16 mouse cellular contexts compared by ENCODE assay signal in the genomic region with DNA sequence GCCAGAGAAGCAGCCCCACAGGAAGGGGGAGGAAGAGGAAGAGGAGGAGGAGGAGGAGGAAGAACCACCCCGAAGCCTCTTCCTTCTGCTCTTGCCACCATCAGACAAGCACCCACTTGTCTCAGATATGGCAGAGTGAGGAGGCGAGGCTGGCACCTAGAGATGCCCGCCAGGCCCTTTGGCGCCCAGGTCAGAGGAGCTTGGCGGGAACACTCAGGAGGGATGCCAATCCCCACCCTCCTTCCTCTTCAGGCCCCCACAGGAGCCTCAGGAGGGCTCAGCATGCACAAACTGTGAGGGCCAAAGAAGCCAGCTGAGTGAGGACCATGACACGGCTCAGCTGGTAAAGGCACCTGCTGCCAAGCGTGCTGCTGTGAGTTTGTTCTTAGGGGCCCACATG. TPM values are rescaled to one million over a fixed set of nuclear protein-coding genes. Genes with fewer than 3 reads are reported as not detected.
"Had no signal": no experiment of that assay in that cellular context is flagged by ENCODE, and none has a peak within 500 bp of the region (broad histone marks: within the 10 kb centered on the region; RNA-seq: fewer than 3 reads in every experiment).

No protein-coding gene starts in this region.

- H3K4me2 ChIP-seq: lung, embryonic 14.5 days; midbrain, embryonic 12.5 days; neural tube, embryonic 13.5 days; neural tube, embryonic 15.5 days; stomach, embryonic 15.5 days had no signal

- DNase-seq: spleen, adult 18-20 months; thymus, adult 2 months; thymus, postnatal 25 days; thymus, postnatal 4 days had no signal

- ATAC-seq: midbrain, embryonic 16.5 days had no signal

- H3K36me3 ChIP-seq: midbrain, embryonic 10.5 days; midbrain, embryonic 12.5 days; neural tube, embryonic 13.5 days; neural tube, embryonic 15.5 days; stomach, embryonic 15.5 days had no signal

- H3K4me3 ChIP-seq: midbrain, embryonic 10.5 days; midbrain, embryonic 12.5 days; myocyte; neural tube, embryonic 13.5 days; neural tube, embryonic 15.5 days; stomach, embryonic 15.5 days had no signal

- H3K9me3 ChIP-seq: midbrain, embryonic 10.5 days; midbrain, embryonic 12.5 days; neural tube, embryonic 13.5 days; neural tube, embryonic 15.5 days; stomach, embryonic 15.5 days had no signal

- H3K27ac ChIP-seq: midbrain, embryonic 10.5 days; midbrain, embryonic 12.5 days; neural tube, embryonic 13.5 days; neural tube, embryonic 15.5 days; stomach, embryonic 15.5 days; stomach, postnatal 0 days had no signal

- H3K9ac ChIP-seq: lung, embryonic 14.5 days; midbrain, embryonic 12.5 days; neural tube, embryonic 13.5 days; neural tube, embryonic 15.5 days; stomach, embryonic 15.5 days had no signal

RNA-seq across cellular contexts. Expression of a gene that starts 4.2 kb away (rescaled TPM):
- polyA plus RNA-seq: myocyte; small intestine, adult 2 months had no signal

RNA-seq across cellular contexts. Expression of a gene that starts 32.7 kb away (rescaled TPM):
- polyA plus RNA-seq: midbrain, embryonic 14.5 days; myocyte; testis, adult 2 months had no signal
